Comparison of ENCODE assay signal across 9 mouse cellular contexts in the genomic region with DNA sequence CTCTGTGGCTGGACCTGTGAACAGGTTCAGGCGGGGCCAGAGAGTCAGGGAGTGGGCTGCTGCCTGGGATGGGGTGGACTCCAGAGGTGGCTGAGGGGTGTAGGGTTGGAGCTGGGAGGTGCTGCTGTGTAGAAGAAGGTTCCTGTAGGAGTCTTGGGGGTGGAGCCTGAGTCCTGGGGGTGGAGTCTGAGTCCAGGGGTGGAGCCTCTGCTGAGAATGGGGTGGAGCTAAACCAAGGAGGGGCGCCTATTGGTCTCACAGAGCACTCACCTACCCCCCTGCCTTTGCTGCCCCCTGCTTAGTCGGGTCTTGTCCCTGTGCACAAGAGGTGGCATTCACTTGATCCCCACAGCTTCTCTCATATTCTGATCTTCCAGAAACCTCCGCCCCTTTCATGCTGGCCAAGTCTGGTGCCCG. TPM values are rescaled to one million over a fixed set of nuclear protein-coding genes. Genes with fewer than 3 reads are reported as not detected.
DNase-seq lines count a peak whose midpoint lies in the region; ATAC-seq and TF ChIP-seq lines count a peak whose summit lies in the region.
"Had no signal": no experiment of that assay in that cellular context is flagged by ENCODE, and none has a peak within 500 bp of the region (broad histone marks: within the 10 kb centered on the region; RNA-seq: fewer than 3 reads in every experiment).

No protein-coding gene starts in this region.

- no peak overlapping the region for H3K9ac ChIP-seq in limb, embryonic 12.5 days (replicated peaks)
- no peak overlapping the region for H3K9ac ChIP-seq in midbrain, embryonic 13.5 days (replicated peaks)

- no peaks in the 10 kb centered on the region for H3K9me3 ChIP-seq in G1E (replicated peaks)
- no peaks in the 10 kb centered on the region for H3K9me3 ChIP-seq in hindbrain, embryonic 10.5 days
- no peaks in the 10 kb centered on the region for H3K9me3 ChIP-seq in limb, embryonic 12.5 days
- no peaks in the 10 kb centered on the region for H3K9me3 ChIP-seq in midbrain, embryonic 13.5 days
- H3K9me3 ChIP-seq: embryonic facial prominence, embryonic 12.5 days had no signal

- WGBS in hindbrain, embryonic 10.5 days: 64% methylated on average over 5 of the region's 5 CpGs
- 60% methylated on average over 5 of the region's 5 CpGs for WGBS in limb, embryonic 12.5 days
- 55% methylated on average over 5 of the region's 5 CpGs for WGBS in midbrain, embryonic 13.5 days

- no peaks in the 10 kb centered on the region for H3K27me3 ChIP-seq in G1E (ENCODE audit: insufficient read depth, low read length)
- peaks cover 9% of the 10 kb centered on the region; the same call in 1 of the 2 replicates for H3K27me3 ChIP-seq in hindbrain, embryonic 10.5 days (ENCODE audit: insufficient read depth, poor library complexity, severe bottlenecking)
- no peaks in the 10 kb centered on the region for H3K27me3 ChIP-seq in limb, embryonic 12.5 days
- H3K27me3 ChIP-seq in midbrain, embryonic 13.5 days: no peaks in the 10 kb centered on the region

- H3K4me1 ChIP-seq in G1E (ENCODE audit: insufficient read depth, low read depth, low read length): peaks cover 16% of the 10 kb centered on the region
- peaks cover 60% of the 10 kb centered on the region for H3K4me1 ChIP-seq in hindbrain, embryonic 10.5 days (replicated peaks)
- peaks cover 30% of the 10 kb centered on the region for H3K4me1 ChIP-seq in limb, embryonic 12.5 days (replicated peaks)
- peaks cover 9% of the 10 kb centered on the region for H3K4me1 ChIP-seq in midbrain, embryonic 13.5 days (replicated peaks)

- peak overlapping the region; percentile 31; the same call in 1 of the 2 replicates for H3K27ac ChIP-seq in hindbrain, embryonic 10.5 days
- H3K27ac ChIP-seq in limb, embryonic 12.5 days: no peak overlapping the region
- no peak overlapping the region for H3K27ac ChIP-seq in midbrain, embryonic 13.5 days
- H3K27ac ChIP-seq: embryonic facial prominence, embryonic 12.5 days had no signal

- no peak for TF ChIP-seq CTCF in G1E (IDR thresholded peaks at IDR 0.05; ENCODE audit: low read depth, low read length)

- H3K4me3 ChIP-seq in G1E (ENCODE audit: low read depth, low read length): no peak overlapping the region
- no peak overlapping the region for H3K4me3 ChIP-seq in hindbrain, embryonic 10.5 days
- no peak overlapping the region for H3K4me3 ChIP-seq in limb, embryonic 12.5 days (replicated peaks)
- no peak overlapping the region for H3K4me3 ChIP-seq in midbrain, embryonic 13.5 days (replicated peaks)
- H3K4me3 ChIP-seq: embryonic facial prominence, embryonic 12.5 days had no signal

- H3K36me3 ChIP-seq in G1E (replicated peaks): peaks cover 87% of the 10 kb centered on the region
- no peaks in the 10 kb centered on the region for H3K36me3 ChIP-seq in hindbrain, embryonic 10.5 days
- H3K36me3 ChIP-seq in limb, embryonic 12.5 days: no peaks in the 10 kb centered on the region
- no peaks in the 10 kb centered on the region for H3K36me3 ChIP-seq in midbrain, embryonic 13.5 days
- H3K36me3 ChIP-seq: embryonic facial prominence, embryonic 12.5 days had no signal

- peak; percentile 76 for DNase-seq in A20 (ENCODE audit: low read depth, low spot score)
- no peak for DNase-seq in G1E (ENCODE audit: low spot score)
- no peak for DNase-seq in hindbrain, embryonic 10.5 days (ENCODE audit: low spot score)
- DNase-seq in right cerebral cortex, postnatal 36 days (ENCODE audit: low spot score in 2 of 2): no peak
- no peak for DNase-seq in left cerebral cortex, adult 8-10 months (ENCODE audit: low spot score in 2 of 2)

- H3K4me2 ChIP-seq in limb, embryonic 12.5 days: peak overlapping the region; percentile 15; the same call in 1 of the 2 replicates
- H3K4me2 ChIP-seq in midbrain, embryonic 13.5 days (replicated peaks): peak overlapping the region; percentile 21; the same call in 1 of the 2 replicates

- peak; percentile 57; the same call in 1 of the 2 replicates for ATAC-seq in G1E (ENCODE audit: extremely low read depth, insufficient number of reproducible peaks, low FRiP score, poor library complexity, severe bottlenecking)
- peak; percentile 46 for ATAC-seq in common myeloid progenitor, adult 5-6 weeks (replicated peaks; ENCODE audit: low read depth, poor library complexity, severe bottlenecking)
- ATAC-seq in limb, embryonic 12.5 days (ENCODE audit: insufficient number of reproducible peaks, insufficient read depth, low FRiP score, low TSS enrichment, low read depth): peak; percentile 26; the same call in 1 of the 2 replicates
- ATAC-seq in midbrain, embryonic 13.5 days: peak; percentile 73

RNA-seq across cellular contexts. Expression of gene Ttc7, which starts 31.9 kb away (rescaled TPM):
- total RNA-seq in G1E (2014; fragmentation: Nextera tagmentation): 26.2 and 34.8 TPM in 2 replicates
- total RNA-seq in G1E (2017): 19.6 and 21.1 TPM in 2 replicates
- polyA plus RNA-seq in G1E (2012): 43.5 and 48.8 TPM in 2 replicates
- 42.8 and 78.2 TPM in 2 replicates for total RNA-seq in common myeloid progenitor, adult 5-6 weeks (2017)
- 4.7 and 4.8 TPM in 2 replicates for polyA plus RNA-seq in hindbrain, embryonic 10.5 days (2016; fragmentation: Nextera tagmentation; extraction: Ambion mirVana)
- polyA plus RNA-seq in limb, embryonic 12.5 days (2016; fragmentation: Nextera tagmentation; extraction: Ambion mirVana): 4.4 and 4.9 TPM in 2 replicates
- polyA plus RNA-seq in midbrain, embryonic 13.5 days (2015; fragmentation: Nextera tagmentation; extraction: Ambion mirVana): 2.8 and 4.3 TPM in 2 replicates
- total RNA-seq in left cerebral cortex, adult 8-10 months (2022): 10 to 100 TPM; 12.8 to 14.8 (median 13.1) TPM

RNA-seq across cellular contexts. Expression of gene Mcfd2, which starts 48.8 kb away (rescaled TPM):
- total RNA-seq in G1E (2014; fragmentation: Nextera tagmentation) (11.0 and 15.4 TPM in 2 replicates), G1E (2017) (34.4 and 34.6 TPM in 2 replicates)
- 4.0 and 5.3 TPM in 2 replicates for polyA plus RNA-seq in G1E (2012)
- 56.1 and 58.4 TPM in 2 replicates for total RNA-seq in common myeloid progenitor, adult 5-6 weeks (2017)
- 70.1 and 73.3 TPM in 2 replicates for polyA plus RNA-seq in hindbrain, embryonic 10.5 days (2016; fragmentation: Nextera tagmentation; extraction: Ambion mirVana)
- 67.2 and 75.4 TPM in 2 replicates for polyA plus RNA-seq in limb, embryonic 12.5 days (2016; fragmentation: Nextera tagmentation; extraction: Ambion mirVana)
- polyA plus RNA-seq in midbrain, embryonic 13.5 days (2015; fragmentation: Nextera tagmentation; extraction: Ambion mirVana): 52.6 and 54.7 TPM in 2 replicates
- 10 to 100 TPM; 55.7 to 68.0 (median 63.1) TPM for total RNA-seq in left cerebral cortex, adult 8-10 months (2022)
